Mouse (Mus musculus): ENCODE measurements around the gene Ankrd13b.

Ankrd13b gene

DNA sequence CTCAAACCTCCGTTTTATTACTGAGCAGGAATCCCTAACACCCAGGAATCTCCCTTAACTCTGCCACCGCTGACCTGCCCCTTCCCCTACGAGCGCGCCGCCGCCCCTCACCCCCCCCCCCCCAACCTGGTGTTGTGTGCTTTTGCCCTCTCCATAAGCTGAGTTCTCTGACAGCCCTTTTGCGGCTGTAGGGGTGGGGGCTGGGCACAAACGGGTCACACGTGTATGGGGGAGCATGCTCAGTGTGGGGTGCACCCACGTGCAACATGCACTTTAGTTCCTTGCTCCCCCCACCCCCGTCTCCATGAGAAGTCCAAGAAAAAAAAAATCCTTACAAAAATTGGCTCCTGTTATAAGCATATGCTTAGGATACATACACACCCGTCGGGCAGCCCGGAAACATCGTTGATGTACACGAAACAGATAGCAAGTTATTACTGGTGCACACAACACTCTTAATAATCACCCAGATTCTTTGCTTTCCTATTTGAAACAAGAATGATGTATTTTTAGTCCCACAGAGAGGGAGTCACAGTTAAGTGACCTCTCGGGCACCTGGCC is 2.9 kb upstream of the Ankrd13b start:
- peak; percentile 57 for DNase-seq (ENCODE audit: low read depth, low spot score)

DNA sequence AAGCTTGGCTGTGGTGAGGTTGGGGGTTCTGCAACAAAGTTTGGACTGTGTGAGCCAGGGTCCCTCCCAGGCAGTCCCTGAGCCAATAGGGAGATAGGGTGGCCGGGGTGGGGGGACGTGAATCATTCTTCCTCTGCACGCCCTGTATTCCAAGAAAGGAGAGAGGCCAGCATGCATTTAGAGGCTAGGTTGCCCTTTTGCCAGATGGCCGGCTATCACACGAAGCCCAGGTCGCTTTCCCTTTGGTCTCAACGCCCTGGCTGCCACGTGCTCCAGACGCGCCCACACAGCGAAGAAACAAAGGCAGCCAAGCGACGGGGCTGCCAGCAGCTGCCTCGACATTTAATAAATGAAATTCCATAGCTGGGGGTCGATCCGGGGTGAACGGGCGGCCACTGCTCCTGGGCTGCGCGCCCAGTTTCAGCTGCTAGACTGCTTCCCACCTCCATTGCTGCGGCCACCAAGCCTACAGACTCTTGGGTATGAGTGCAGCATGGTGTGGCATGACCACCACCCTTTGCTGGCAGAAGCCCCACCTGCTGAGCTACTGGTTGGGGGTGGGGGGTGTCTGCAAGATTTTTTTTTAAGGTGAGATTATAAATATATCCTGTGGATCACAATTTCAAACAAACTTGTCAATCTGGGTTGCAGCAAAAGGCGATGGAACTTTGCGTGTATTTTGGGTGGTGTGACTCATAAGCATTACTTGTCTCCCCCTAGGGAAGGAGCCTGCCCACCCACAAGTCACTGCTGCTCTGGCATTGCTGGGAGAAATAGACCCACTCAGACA is 2.2 kb upstream of the Ankrd13b start:
- peak; percentile 35 for DNase-seq (ENCODE audit: low read depth, low spot score)

DNA sequence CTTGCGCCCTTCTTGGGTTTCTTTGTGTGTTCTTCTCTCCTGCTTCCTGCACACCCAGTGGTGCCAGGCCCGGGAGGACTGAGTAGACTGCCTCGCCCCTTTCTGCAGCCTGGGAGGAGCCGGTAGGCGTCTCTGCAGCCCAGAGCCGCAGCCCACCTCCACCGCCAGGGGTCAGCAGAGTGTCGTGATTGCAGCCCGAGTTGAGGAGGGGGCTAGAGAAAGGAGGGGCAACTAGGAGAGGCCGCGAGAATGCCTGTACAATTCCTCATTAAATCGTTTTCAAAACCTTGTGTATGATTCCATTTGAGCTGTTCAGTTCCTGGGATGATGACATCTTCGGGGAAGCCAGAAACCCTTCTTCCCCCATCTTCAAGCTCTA is 1.6 kb upstream of the Ankrd13b start:
- DNase-seq (ENCODE audit: low read depth, low spot score): peak; percentile 87

DNA sequence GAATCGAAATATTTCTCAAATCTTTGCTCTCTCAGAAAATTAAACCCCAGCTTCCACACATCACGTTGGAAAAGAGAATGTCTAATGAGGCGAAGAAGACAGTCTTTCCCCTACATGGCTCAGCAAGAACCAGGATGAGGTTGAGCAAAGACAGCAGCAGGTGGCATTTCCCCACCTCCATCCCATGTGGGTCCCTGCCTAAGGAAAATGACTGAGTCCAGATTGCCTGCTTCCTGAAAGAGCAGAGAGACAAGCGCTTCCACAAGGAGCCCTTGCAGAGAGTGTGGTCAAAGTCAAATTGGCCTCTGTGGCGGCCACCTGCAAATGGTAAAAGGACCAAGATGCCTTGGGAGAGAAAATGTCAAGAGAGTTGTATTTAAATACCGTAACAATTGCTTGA is 973 bp upstream of the Ankrd13b start:
- DNase-seq (ENCODE audit: low read depth, low spot score): no peak

DNA sequence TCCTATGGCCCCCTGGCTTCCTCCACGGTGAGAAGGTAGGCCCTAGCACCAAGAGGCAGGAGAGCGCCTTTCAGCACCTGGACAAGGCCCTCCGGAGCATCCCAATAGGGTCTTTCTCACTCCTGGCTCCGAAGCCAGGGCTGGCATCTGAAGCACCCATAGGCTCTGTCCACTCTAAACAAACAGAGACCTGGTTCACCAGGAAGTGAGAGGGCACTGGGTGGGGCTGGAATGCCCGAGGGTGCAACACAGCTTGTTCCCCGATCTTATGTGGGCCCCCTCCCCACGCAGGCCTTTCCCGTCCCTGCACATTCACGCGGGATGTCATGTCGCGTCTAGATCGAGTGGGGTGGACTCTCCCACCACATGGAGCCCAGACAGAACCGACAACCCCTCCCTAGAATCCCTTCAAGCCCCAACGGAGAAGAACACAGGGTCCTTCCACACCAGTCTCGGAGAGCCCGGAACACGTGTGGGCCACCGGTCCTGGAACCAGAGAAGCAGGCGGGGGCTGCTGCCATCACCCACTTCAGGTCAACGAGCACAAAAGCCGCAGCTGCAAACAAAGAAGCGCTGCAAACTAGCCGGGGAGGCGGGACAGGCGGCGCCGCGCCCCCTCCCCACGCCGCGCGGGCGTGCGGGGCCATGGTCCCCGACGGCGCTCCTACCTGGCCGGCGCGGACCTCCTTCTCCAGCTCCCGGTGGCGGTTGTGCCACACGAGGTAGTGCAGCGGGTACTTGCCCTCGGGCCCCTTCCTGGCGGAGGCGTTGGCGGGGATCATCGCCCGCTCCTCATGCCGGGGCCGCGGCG is 502 bp downstream of the Ankrd13b start:
- DNase-seq (ENCODE audit: low read depth, low spot score): peak; percentile 36

DNA sequence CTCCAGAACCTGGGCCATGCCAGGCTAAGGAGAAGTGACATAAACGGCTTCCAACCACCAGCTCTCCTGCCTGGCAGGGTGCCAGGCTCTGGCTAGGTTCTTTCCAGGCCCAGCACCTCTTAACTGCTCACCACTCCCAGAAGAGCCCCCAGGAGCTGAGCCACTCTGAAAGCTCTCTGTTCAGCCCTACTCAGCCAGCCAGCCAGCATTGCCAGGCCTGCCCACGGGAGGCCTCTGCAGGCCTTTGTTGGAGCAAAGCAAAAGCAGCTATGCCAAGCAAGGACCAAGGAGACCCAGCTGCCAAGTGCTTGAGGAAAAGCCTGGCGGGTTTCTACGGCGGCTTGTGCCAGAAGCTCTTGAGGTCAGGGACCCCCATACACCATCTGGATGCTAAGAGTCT is 2.7 kb downstream of the Ankrd13b start:
- DNase-seq (ENCODE audit: low read depth, low spot score): no peak

DNA sequence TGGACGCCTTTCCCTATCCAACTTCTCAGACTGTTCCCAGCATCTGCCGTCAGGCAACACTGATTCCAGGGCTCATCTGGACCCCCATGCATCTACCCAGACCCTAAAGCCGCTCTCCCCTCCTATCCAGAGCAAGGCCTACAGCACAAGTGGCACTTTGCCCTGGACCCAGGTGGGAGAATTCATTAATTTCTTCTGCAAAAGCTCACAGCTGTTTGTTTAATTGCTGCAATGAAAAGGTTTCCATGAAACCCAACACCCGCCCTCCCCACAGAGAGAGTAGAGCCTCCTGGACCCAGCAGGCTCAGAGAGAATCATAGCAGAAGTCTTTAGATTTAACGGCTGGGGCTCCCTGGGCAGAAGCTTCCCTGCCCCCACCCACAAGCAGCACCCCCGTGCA is 4.2 kb downstream of the Ankrd13b start:
- no peak for DNase-seq (ENCODE audit: low read depth, low spot score)

DNA sequence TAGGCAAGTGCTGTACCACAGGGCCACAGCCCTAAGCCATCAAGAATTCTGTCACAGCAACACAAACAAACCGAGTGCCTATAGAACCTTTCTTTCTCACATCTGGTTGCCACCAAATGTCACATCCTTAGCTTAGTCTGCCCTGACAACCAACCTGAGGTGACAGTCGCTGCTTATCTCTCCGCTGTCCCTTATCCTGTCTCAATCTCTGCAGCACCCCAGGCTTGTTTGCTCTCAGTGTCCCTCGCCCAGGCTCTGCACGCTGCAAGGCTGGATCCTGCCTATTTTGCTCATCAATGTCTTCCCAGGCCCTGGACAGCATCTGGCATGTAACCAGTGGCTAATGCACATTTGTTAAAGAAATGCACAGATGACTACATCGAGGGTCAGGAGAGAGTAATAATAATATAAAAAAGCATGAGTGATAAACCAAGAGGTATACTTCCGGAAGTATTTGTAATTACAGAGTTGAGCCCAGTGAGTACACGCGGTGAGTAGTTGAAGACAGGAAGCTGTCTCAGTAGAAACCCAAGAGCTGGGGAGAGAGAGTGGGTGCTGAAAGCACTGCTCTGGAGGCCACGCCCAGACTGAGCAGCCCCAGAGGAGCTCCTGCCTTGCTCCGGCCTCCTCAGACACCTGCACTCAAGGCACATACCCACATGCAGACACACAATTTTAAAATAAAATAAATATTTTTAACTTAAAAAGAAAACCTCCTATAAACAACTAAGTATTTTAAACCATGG is 5.8 kb downstream of the Ankrd13b start:
- DNase-seq (ENCODE audit: low read depth, low spot score): peak; percentile 85

DNA sequence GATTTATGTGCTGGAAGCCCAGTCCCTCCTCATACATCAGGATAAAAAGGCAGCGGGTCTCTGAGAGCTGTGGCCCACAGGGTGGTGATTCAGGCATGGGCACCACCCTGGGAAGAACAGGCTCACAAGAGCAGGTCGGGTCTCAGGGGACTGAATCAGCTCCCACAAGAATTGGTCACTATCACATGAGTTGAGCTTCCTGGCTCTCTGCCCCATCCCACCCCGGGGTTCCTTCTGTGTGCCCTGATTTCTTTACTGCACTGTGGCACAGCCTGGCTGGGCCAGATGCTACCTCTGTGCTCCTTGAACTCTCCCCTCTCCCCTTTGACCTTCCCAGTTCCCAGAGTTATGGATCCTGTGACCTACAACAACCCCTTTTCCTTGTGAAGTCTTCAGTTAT is 6.4 kb downstream of the Ankrd13b start:
- no peak for DNase-seq (ENCODE audit: low read depth, low spot score)

DNA sequence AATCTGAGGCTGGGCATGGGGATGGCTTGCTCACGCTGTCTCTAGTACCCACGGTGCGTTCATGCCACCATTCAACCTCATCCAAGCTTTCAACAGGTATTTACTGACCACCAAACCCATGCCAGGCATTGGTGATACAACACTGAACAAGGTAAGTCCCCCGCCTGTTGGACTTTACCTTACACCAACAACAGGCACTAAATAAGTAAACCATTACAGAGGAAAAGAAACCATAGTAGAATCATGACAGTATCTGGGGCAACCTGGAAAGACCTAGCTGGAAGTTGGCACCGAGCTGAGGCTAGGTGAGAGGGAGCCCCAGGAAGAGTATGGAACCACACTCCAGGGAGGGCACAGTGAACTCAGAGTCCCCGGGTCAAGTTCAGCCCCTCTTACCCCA is 12.6 kb downstream of the Ankrd13b start:
- DNase-seq (ENCODE audit: low read depth, low spot score): no peak

DNA sequence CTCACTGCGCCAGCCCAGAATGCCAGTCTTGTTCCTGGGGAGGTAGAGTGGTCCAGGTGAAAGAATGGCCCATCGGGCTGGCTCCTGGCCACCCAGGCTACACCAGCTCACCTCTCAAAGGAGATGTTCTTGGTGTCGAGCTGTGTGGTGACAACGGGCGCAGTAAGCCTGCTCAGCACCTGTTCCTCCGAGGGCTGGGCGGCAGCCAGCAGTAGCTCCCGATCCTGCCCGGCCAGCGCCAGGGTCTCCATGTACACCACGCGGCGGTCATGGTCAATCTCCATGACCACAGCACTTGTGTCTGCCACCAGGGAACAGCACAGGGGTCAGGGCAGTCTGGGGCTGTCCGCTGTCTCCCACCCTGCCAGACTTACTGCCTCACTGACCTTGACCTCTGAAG is 13.3 kb downstream of the Ankrd13b start:
- DNase-seq (ENCODE audit: low read depth, low spot score): no peak

DNA sequence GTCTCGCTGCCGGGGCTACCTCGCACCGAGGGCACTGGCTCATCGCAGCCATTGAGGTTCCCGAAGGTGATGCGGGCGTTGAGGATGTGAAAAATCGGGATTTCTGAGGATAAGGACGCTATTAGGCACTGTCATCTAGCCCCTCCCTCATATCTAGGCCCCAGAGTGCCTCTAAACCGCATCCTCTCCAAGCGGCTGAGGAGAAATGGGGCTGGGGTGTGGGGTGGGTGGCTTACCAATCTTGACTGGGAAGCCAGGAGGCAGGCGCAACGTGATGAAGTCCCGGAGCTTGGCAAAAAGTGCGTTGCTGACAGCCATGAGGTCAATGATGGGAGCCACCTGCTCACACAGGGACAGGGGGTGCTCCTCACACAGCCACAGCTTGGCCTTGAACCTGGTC is 16.7 kb downstream of the Ankrd13b start:
- DNase-seq (ENCODE audit: low read depth, low spot score): no peak

DNA sequence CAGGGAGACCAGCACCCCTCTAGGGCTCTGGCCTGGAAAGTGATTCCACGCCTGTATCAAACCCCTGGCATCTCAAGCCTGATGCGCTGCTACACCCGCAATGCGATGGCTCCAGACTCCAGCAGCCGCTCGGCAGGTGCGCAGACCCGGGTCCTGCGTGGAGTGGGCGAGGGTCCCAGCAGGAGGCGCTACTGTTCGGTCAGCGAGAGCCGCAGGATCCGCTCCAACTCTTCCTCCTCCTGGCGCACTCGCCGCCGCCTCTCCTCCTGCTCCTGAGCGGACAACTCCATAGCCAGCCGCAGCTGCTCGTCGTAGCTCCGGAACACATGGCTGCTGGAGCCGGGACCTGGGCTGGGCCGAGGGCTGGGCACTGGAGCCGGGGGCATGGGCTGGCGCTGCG is 18.1 kb downstream of the Ankrd13b start:
- no peak for DNase-seq (ENCODE audit: low read depth, low spot score)

DNA sequence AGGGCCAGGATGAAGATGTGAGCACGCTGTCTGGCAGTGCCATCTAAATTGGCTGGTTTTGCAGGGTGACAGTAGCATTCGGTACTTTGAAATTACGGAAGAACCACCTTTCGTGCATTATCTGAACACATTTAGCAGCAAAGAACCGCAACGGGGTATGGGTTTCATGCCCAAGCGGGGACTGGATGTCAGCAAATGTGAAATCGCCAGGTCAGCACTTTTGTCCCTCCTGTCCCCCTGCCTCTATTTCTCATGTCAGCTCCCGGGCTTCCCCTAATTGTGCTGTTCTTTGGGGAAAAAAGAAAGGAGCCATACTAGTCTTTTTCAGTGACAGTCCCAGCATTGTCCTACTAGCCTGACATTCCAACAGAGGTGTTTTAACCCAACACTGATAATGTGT is 21.1 kb downstream of the Ankrd13b start:
- DNase-seq (ENCODE audit: low read depth, low spot score): no peak

DNA sequence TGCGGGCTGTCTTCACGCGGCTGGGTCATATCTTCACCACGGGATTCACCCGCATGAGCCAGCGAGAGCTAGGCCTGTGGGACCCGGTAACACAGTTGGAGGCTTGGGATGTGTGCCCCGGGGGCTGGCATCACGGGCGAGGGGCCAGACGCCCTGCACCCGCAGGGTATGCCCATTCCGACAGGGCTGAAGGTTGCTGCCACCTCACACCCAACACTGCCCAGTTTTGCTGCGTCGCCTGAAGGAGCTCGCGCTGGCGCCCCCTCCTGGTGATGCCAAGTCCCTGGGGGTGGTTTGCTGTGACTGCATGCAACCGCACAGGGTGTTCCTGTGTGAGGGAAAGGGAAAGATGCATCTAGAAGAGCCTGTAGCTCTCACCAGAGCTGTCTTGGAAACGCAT is 21.7 kb downstream of the Ankrd13b start:
- DNase-seq (ENCODE audit: low read depth, low spot score): peak; percentile 85

DNA sequence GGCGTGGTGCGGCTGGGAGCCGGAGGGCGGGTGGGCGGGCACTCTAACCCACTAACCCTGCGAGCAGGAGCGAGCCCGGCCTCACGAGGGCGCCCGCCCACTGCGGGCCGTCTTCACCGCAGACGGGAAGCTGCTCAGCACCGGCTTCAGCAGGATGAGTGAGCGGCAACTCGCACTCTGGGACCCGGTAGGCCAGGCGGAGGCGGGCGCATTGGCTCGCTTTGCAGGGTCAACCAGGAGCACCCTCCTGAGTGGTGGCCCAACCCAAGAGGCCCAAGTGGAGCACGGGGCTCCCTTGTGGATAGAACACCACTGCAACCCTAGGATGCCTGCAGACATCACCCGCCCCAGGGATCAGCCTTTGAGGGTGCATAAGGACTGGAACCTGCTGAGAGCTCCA is 22.3 kb downstream of the Ankrd13b start:
- peak; percentile 88 for DNase-seq (ENCODE audit: low read depth, low spot score)

DNA sequence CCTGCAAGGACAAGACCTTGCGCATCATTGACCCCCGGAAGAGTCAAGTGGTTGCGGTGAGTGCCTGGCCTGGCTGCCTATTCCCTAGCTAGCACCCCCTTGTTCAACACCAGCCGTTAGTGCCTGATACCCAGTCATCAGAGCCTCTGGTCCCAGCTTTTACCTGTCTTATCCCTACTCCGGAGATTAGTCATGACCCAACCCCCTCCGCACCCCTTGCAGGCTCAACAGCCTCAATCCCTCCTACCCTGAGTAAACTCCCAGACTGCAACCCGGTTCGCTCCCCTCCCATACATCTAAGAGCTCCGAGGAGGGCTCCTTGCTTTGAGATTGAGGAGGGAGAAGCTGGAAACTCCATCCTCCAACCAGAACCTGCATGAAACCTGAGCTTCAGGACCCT is 22.9 kb downstream of the Ankrd13b start:
- no peak for DNase-seq (ENCODE audit: low read depth, low spot score)

DNA sequence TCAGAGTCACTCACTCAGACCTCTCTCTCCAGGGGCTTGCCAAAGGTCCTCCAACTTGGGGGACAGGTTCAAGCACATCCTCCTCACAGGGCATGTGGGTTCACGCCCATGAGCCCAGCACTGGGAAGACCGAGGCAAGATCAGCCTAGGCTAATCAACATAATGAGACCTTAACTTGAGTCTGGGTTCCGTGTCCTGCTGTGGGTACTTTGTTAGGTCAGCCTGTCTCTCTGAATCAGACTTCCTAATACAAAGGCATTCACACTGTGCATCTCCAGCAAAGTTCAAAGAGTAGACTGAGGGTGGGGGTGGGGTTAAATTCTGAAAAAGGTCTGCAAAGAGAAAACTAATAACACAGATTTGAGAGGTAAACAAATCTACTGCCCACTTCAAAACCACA is 24.4 kb downstream of the Ankrd13b start:
- no peak for DNase-seq (ENCODE audit: low read depth, low spot score)

DNA sequence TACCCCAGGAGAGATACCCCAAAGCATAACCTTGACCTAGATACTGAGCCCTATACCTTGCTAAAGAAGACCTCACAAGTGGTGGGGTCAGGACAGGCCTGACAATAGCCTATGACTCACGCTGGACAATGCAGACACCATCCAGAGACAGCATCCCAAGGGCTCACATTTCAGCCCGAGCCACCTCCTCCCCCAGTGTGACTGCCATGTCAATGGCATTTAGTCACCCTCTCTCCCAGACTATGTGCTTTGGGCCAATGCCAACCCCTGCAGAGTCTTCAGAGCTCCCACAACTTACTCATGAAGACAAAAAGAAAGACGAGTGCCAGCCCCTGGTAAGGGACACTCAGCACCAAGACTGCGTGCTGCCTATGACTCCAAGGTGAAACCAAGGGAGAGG is 24.8 kb downstream of the Ankrd13b start:
- no peak for DNase-seq (ENCODE audit: low read depth, low spot score)

DNA sequence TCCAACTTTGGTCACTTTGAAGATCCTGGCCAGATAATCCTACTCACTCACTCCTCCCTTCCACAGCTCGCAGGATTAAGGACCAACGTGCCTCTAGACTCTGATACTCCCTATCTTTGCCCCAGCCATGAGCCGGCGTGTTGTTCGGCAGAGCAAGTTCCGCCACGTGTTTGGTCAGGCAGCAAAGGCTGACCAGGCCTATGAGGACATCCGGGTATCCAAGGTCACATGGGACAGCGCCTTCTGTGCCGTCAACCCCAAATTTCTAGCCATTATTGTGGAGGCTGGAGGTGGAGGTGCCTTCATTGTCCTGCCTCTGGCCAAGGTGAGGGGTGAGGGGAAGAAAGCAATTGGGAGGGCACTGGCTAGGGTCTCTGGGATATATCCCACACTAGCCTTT is 25.7 kb downstream of the Ankrd13b start:
- DNase-seq (ENCODE audit: low read depth, low spot score): no peak

DNA sequence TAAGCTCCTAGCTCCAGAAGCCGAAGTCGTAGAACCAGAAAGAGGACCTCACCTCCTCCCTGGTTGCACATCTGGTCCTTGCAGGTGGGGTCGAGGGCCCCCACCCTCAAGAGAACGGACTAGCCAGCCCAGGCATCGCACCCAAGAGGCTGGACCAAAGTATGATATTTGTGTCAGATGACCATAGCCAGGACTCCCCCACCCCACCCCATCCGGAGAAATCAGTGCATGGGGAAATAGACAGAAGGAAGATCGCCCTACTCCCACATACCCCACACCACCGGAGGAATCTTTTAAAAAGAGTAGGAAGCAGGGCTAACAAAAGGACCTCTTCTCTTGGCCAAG is 26.4 kb downstream of the Ankrd13b start:
- no peak for DNase-seq (ENCODE audit: low read depth, low spot score)

Measured in CD4-positive helper T cell, adult 2 months (primary cell).